Mouse (Mus musculus) intestine, embryonic 16.5 days (tissue): ENCODE results near the gene Map2k3. TPM values are rescaled to one million over a fixed set of nuclear protein-coding genes. Genes with fewer than 3 reads are reported as not detected.
A peak's percentile ranks its signal among the peaks of the same experiment; 100 is the strongest.
"Not testable (repeated sequence)": the region's sequence is repeated elsewhere in the genome, so short reads cannot be mapped to it uniquely, and the experiment has no call there.

Experiments
- ATAC-seq: fragments of 200-750 bp; cut with Nextera tagmentation; 2 replicates; pipeline ENCODE4 v1.8.0; 2017; ENCODE audit warnings: moderate TSS enrichment, moderate library complexity
- H3K27ac ChIP-seq: fragments of 300-500 bp; sonication (generic); 2 replicates; pipeline ENCODE4 v1.5.1; 2014; ENCODE audit warnings: mild to moderate bottlenecking, low read length
- H3K27me3 ChIP-seq: fragments of 300-500 bp; sonication (generic); replicated peaks from 2 replicates; pipeline ENCODE4 v1.6.1; 2014; ENCODE audit warnings: low read length, control low read depth, mixed read lengths; ENCODE audit not compliant: control insufficient read depth, insufficient read depth
- H3K36me3 ChIP-seq: fragments of 300-500 bp; sonication (generic); 2 replicates; pipeline ENCODE4 v1.6.1; 2014; ENCODE audit warnings: low read length, control low read depth; ENCODE audit not compliant: control insufficient read depth, insufficient read depth
- H3K4me1 ChIP-seq: fragments of 300-500 bp; sonication (generic); 2 replicates; pipeline ENCODE4 v1.6.1; 2014; ENCODE audit warnings: low read length, control low read depth, mixed read lengths; ENCODE audit not compliant: control insufficient read depth, insufficient read depth
- H3K4me2 ChIP-seq: fragments of 300-500 bp; sonication (generic); 2 replicates; pipeline ENCODE4 v1.6.1; 2014; ENCODE audit warnings: low read depth, low read length, control low read depth
- H3K4me3 ChIP-seq: fragments of 300-500 bp; sonication (generic); 2 replicates; pipeline ENCODE4 v1.5.1; 2014; ENCODE audit warnings: mild to moderate bottlenecking, low read length
- H3K9ac ChIP-seq: fragments of 300-500 bp; sonication (generic); 2 replicates; pipeline ENCODE4 v1.6.1; 2014; ENCODE audit warnings: low read depth, low read length
- H3K9me3 ChIP-seq: fragments of 300-500 bp; sonication (generic); 2 replicates; pipeline ENCODE4 v1.6.1; 2016; ENCODE audit warnings: low read length, control low read depth; ENCODE audit not compliant: control insufficient read depth
- WGBS: fragments of 180-500 bp; shearing (Covaris S2); extraction: QIAGEN DNeasy Blood & Tissue Kit; methylation state at CpG from one replicate; pipeline ENCODE4 v1.1.7; 2014; 5-methylcytosine and 5-hydroxymethylcytosine counted together
- polyA plus RNA-seq: library from polyadenylated mRNA; unstranded; fragments of >200 nt; fragmentation: Nextera tagmentation; extraction: Ambion mirVana; gene quantifications from 2 replicates; pipeline ENCODE4 v1.2.1, GENCODE M21; 2015

Gene Map2k3
- polyA plus RNA-seq, result 172 and 174 TPM in 2 replicates

DNA sequence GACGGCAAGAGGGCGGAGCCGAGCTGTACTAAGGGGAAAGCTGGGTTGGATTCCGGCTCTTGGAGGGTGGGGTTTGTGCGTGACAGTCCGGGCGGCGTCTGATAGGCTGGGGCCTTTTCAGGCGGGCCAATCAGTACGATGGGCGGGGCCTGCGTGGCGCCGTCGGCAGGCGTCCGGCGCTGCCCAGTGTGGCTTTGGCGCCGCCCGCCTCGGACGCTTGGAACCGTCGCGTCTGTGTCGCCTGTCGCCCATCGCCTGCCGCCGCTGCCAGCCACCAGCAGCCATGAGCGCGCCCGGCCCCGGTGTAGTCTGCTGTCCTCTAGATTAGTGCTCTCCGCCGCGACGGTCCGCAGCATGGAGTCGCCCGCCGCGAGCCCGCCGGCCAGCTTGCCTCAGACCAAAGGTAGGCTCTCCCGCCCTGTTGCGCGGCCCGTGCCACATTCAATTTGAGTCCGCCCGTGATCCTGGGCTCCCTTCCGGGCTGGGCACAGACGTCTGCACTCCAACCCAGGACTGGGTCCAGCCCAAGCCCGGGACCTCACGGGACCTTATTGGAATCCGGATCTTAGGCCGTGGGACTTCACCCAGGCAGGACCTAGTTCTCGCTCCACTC, at the start of gene Map2k3:
Map2k3 (plus strand) TSS at position 165 of the 613 bp plus-strand sequence.
- peak; percentile 89 for ATAC-seq
- Histone ChIP-seq H3K4me1 (peaks cover 46% of the 10 kb centered on the region), H3K36me3 (no peaks in the 10 kb centered on the region), H3K4me2 (peak within 1 kb of the TSS; percentile 90), H3K9me3 (no peaks in the 10 kb centered on the region), H3K27me3 (no peaks in the 10 kb centered on the region), H3K9ac (peak within 1 kb of the TSS; percentile 91), H3K27ac (peak within 1 kb of the TSS; percentile 79), H3K4me3 (peak within 1 kb of the TSS; percentile 90)
- under 1% methylated on average over 59 of the region's 59 CpGs for WGBS

DNA sequence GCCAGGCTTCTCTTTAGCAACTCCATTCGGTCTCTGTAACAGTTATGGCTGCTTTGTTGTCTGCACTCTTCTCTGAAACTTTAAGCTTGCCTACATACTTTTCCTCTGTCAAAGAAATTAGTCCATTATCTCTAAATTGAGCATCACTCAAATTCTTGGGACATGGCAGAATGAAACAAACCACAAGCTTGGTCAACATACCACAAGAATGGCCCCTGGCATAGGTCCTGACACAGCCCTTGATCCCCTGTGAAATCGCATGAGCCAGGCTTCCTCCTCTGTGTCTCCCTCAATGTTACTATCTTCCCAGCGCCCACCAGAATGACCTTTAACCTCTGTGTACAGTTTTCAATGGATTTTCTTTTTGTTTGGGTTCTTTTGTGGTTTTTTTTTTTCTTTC, 49.4 kb upstream of the Map2k3 start:
- ATAC-seq, result no peak
- Histone ChIP-seq H3K9ac (no peak overlapping the region), H3K4me3 (no peak overlapping the region), H3K9me3 (no peaks in the 10 kb centered on the region), H3K27me3 (no peaks in the 10 kb centered on the region), H3K4me2 (no peak overlapping the region), H3K27ac (no peak overlapping the region), H3K36me3 (no peaks in the 10 kb centered on the region), H3K4me1 (peaks cover 7% of the 10 kb centered on the region)
- 70% methylated on average over 3 of the region's 3 CpGs for WGBS

DNA sequence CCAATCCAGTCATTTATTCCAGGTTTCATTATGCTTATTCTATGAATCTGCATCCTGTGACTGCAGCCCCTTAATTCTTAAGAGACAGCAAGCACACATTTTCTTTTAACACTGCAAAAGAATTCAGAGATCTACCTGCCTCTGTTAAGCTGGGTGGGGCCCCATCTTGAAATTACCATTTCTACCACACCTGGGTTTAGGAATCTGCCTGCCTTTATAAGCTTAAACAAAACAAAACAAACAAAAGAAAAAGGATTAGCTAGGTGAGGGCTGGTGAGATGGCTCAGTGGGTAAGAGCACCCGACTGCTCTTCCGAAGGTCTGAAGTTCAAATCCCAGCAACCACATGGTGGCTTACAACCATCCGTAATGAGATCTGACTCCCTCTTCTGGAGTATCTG, 44.8 kb upstream of the Map2k3 start:
- not testable (repeated sequence) for H3K27me3 ChIP-seq, H3K4me1 ChIP-seq, H3K9ac ChIP-seq, H3K9me3 ChIP-seq, H3K36me3 ChIP-seq, H3K4me3 ChIP-seq, ATAC-seq, H3K4me2 ChIP-seq, H3K27ac ChIP-seq
- 85% methylated on average over 2 of the region's 3 CpGs for WGBS

DNA sequence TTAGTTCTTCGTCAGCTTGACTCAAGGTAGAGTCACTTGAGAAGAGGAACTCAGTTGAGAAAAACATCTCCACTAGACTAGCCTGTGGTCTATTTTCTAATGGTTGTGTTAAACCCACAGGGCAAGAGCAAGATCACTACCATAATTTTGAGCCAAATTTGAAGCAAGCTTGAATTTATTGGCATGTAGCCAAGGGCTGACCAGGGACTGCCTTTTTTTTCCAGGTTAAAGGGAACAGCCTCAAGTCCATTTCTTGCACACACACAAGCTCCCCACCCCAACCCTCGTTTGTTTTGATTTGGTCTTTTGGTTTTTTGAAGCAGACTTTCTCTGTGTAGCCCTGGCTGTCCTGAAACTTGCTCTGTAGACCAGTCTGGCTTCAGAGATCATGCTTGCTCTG, 42.0 kb upstream of the Map2k3 start:
- no peaks in the 10 kb centered on the region for H3K27me3 ChIP-seq
- no peak overlapping the region for H3K9ac ChIP-seq
- no peak overlapping the region for H3K4me2 ChIP-seq
- no peaks in the 10 kb centered on the region for H3K4me1 ChIP-seq
- WGBS, result 67% methylated on average over 2 of the region's 2 CpGs
- no peak overlapping the region for H3K4me3 ChIP-seq
- H3K36me3 ChIP-seq, result no peaks in the 10 kb centered on the region
- no peaks in the 10 kb centered on the region for H3K9me3 ChIP-seq
- no peak overlapping the region for H3K27ac ChIP-seq
- no peak for ATAC-seq

DNA sequence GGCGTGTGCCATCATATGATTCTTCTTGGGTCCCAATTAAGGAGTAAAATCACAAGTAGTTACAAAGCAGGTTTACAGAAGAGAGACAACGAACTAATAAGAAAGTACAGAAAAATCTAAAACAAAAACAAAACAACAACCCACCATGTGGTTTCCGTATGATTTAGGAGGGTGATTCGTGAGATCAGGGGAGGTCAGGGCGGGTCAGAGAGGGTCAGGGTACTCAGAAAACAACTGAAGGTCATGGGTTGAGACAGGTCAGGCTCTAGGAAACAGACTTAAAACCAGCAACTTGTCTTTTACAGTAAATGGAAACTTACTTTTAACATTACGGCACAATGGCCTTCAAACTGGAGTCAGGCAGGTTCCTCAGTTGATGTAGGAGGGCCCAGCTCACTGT, 41.5 kb upstream of the Map2k3 start:
- Histone ChIP-seq H3K4me1 (no peaks in the 10 kb centered on the region), H3K9me3 (no peaks in the 10 kb centered on the region), H3K4me2 (no peak overlapping the region), H3K27ac (no peak overlapping the region), H3K4me3 (no peak overlapping the region), H3K36me3 (no peaks in the 10 kb centered on the region), H3K9ac (no peak overlapping the region), H3K27me3 (no peaks in the 10 kb centered on the region)
- WGBS, result 60% methylated on average over 6 of the region's 6 CpGs
- ATAC-seq, result no peak

DNA sequence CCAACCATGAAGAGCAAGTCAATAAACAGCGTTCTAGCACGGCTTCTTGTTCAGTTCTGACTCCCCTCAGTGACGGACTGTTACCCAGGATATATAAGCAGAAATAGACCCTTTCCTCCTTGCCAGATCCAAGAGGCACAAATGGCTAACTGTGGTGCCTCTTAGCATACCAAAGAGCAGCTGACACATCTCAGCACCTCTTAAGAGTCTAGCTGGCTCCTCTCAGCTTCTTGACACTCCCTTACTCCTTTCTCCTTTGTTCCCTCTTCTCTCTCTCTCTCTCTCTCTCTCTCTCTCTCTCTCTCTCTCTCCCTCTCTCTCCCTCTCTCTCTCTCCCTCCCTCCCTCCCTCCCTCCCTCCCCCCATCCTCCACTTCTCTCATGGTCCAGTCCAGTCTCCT, 41.1 kb upstream of the Map2k3 start:
- Histone ChIP-seq H3K9ac (no peak overlapping the region), H3K4me2 (no peak overlapping the region), H3K27ac (no peak overlapping the region), H3K36me3 (no peaks in the 10 kb centered on the region), H3K9me3 (no peaks in the 10 kb centered on the region), H3K27me3 (no peaks in the 10 kb centered on the region), H3K4me3 (no peak overlapping the region), H3K4me1 (no peaks in the 10 kb centered on the region)
- WGBS, result 52% methylated on average over 3 of the region's 3 CpGs
- ATAC-seq, result no peak

DNA sequence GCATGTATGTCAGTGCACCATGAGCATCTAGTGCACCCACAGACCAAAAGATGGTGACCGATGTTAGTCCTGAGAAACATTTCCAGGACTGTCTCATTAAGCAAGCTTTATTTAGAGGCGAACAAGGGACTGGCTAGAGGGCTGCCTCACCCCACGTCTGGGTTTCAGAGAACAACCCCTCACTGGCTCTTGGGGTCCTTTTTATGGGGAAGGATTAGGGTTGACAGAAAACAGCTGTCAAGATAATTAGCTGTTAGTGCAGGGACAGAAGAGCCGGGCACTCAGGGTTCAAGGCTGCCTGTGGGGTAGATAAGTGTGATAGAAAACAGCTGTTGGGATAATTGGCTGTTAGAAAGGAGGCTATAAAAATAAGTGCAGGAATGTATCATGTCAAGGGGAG, 35.9 kb upstream of the Map2k3 start:
- Histone ChIP-seq H3K4me1 (no peaks in the 10 kb centered on the region), H3K27ac (no peak overlapping the region), H3K9ac (no peak overlapping the region), H3K27me3 (no peaks in the 10 kb centered on the region), H3K4me2 (no peak overlapping the region), H3K9me3 (no peaks in the 10 kb centered on the region), H3K4me3 (no peak overlapping the region), H3K36me3 (no peaks in the 10 kb centered on the region)
- 27% methylated on average over 4 of the region's 4 CpGs for WGBS
- no peak for ATAC-seq

DNA sequence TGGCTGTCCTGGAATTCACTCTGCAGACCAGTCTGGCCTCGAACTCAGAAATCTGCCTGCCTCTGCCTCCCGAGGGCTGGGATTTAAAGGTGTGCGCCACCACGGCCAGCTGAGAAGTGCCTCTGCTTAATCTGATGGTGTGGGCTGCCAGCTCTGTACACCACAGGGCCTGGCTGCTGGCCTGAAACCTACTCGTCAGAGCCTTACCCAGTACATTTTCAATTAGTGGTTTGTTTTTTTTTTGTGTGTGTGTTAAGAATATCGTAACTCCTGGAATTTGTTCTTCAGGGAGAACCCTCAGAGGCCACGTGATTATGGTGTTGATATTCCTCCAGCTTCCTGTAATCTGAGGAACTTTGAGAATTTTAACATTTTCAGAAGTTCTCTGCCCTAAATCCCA, 29.8 kb upstream of the Map2k3 start:
- H3K9me3 ChIP-seq, result no peaks in the 10 kb centered on the region
- H3K27ac ChIP-seq, result no peak overlapping the region
- H3K9ac ChIP-seq, result no peak overlapping the region
- WGBS, result 84% methylated on average over 7 of the region's 7 CpGs
- no peaks in the 10 kb centered on the region for H3K27me3 ChIP-seq
- no peak overlapping the region for H3K4me2 ChIP-seq
- no peaks in the 10 kb centered on the region for H3K4me1 ChIP-seq
- H3K4me3 ChIP-seq, result no peak overlapping the region
- H3K36me3 ChIP-seq, result peaks cover 8% of the 10 kb centered on the region; the same call in 1 of the 2 replicates
- no peak for ATAC-seq

DNA sequence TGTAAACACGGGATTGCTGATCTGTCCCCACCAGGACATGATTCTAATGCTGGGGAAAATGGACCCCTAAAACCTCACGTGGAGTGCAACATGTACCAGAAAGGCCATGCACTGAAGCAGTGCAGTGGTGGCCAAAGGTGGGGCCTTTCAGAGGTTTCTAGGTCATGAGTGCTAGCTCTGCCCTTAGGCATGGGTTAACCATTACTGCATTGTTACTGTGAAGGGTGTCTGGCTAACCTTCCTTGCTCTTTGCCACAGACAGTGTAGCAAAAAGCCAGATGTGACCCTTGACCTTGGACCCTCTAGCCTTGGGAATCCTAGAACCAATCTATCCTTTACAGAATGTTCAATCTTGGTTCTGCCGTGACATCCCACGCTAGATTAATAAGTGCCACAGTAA, 29.3 kb upstream of the Map2k3 start:
- Histone ChIP-seq H3K36me3 (peaks cover 8% of the 10 kb centered on the region; the same call in 1 of the 2 replicates), H3K4me3 (no peak overlapping the region), H3K4me1 (no peaks in the 10 kb centered on the region), H3K9me3 (no peaks in the 10 kb centered on the region), H3K27me3 (no peaks in the 10 kb centered on the region), H3K9ac (no peak overlapping the region), H3K4me2 (no peak overlapping the region), H3K27ac (no peak overlapping the region)
- ATAC-seq, result no peak
- WGBS, result 64% methylated on average over 4 of the region's 4 CpGs

DNA sequence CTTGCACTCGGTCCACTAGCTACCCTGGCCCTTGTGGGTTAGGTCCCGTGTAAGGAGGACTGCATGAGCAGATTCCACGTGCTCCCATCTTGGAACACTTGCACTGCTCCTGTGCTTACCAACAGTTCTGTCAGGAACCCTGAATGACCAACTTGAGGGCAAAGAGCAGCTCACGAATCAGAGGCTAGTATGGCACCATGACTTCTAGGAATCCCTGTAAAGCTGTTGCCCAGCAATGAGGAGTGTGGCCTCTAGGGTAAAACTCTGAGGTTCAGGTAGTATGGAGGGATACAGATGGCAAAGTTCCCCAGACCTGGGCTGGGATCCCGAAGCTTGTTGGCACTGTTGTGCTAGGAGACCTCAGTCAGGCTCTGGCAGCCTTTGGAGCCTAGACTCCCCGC, 28.2 kb upstream of the Map2k3 start:
- Histone ChIP-seq H3K9me3 (no peaks in the 10 kb centered on the region), H3K27me3 (no peaks in the 10 kb centered on the region), H3K9ac (no peak overlapping the region), H3K4me3 (no peak overlapping the region), H3K36me3 (peaks cover 8% of the 10 kb centered on the region; the same call in 1 of the 2 replicates), H3K4me2 (no peak overlapping the region), H3K27ac (no peak overlapping the region), H3K4me1 (no peaks in the 10 kb centered on the region)
- 87% methylated on average over 6 of the region's 6 CpGs for WGBS
- no peak for ATAC-seq
